ENCODE assay signal across 21 mouse cellular contexts in genomic region chr7:83015756-83016155, GRCm38 (mm10).
DNase-seq lines count a peak whose midpoint lies in the region; ATAC-seq and TF ChIP-seq lines count a peak whose summit lies in the region.
"Had no signal": no experiment of that assay in that cellular context is flagged by ENCODE, and none has a peak within 500 bp of the region (broad histone marks: within the 10 kb centered on the region; RNA-seq: fewer than 3 reads in every experiment).

No protein-coding gene starts in this region.

- no peak; the same call in 1 of the 2 replicates for TF ChIP-seq CTCF in midbrain, postnatal 0 days (IDR thresholded peaks at IDR 0.05)

- peaks cover 10% of the 10 kb centered on the region for H3K4me1 ChIP-seq in forebrain, embryonic 15.5 days
- peaks cover 14% of the 10 kb centered on the region for H3K4me1 ChIP-seq in limb, embryonic 12.5 days (replicated peaks)
- H3K4me1 ChIP-seq in midbrain, postnatal 0 days (ENCODE audit: insufficient read depth, low read length): no peaks in the 10 kb centered on the region
- H3K4me1 ChIP-seq: stomach, embryonic 15.5 days had no signal

- WGBS in forebrain, embryonic 15.5 days: 14% methylated on average over 4 of the region's 4 CpGs
- WGBS in limb, embryonic 12.5 days: 28% methylated on average over 4 of the region's 4 CpGs
- 9% methylated on average over 4 of the region's 4 CpGs for WGBS in midbrain, postnatal 0 days

- no peak overlapping the region for H3K4me2 ChIP-seq in forebrain, embryonic 15.5 days (replicated peaks)
- H3K4me2 ChIP-seq in limb, embryonic 12.5 days: no peak overlapping the region
- no peak overlapping the region for H3K4me2 ChIP-seq in midbrain, postnatal 0 days (ENCODE audit: low read depth, low read length, poor library complexity, severe bottlenecking)
- H3K4me2 ChIP-seq: heart, embryonic 11.5 days; stomach, embryonic 15.5 days had no signal

- H3K27me3 ChIP-seq in forebrain, embryonic 15.5 days: no peaks in the 10 kb centered on the region
- no peaks in the 10 kb centered on the region for H3K27me3 ChIP-seq in limb, embryonic 12.5 days
- H3K27me3 ChIP-seq in midbrain, postnatal 0 days (ENCODE audit: insufficient read depth, low read length): no peaks in the 10 kb centered on the region
- H3K27me3 ChIP-seq: stomach, embryonic 15.5 days had no signal

- H3K36me3 ChIP-seq in forebrain, embryonic 15.5 days: no peaks in the 10 kb centered on the region
- H3K36me3 ChIP-seq in limb, embryonic 12.5 days: no peaks in the 10 kb centered on the region
- H3K36me3 ChIP-seq in midbrain, postnatal 0 days (ENCODE audit: insufficient read depth, low read length): no peaks in the 10 kb centered on the region
- H3K36me3 ChIP-seq: embryonic facial prominence, embryonic 10.5 days; stomach, embryonic 15.5 days had no signal

- no peak for DNase-seq in frontal cortex, postnatal 10 days (ENCODE audit: low spot score in 2 of 2)
- DNase-seq in midbrain, postnatal 0 days (ENCODE audit: low spot score): peak; percentile 29
- no peak for DNase-seq in thymus, postnatal 4 days
- DNase-seq in layer of hippocampus, adult 9-11 months: no peak
- DNase-seq: adrenal gland, postnatal 10 days; cerebellum, postnatal 10 days; gastrocnemius, postnatal 10 days; heart, postnatal 4 days; kidney, adult 18-20 months; kidney, postnatal 25 days; layer of hippocampus, postnatal 36 days; liver; thymus, postnatal 36 days had no signal

- H3K9me3 ChIP-seq in forebrain, embryonic 15.5 days: no peaks in the 10 kb centered on the region
- no peaks in the 10 kb centered on the region for H3K9me3 ChIP-seq in limb, embryonic 12.5 days
- H3K9me3 ChIP-seq in midbrain, postnatal 0 days (ENCODE audit: low read length): no peaks in the 10 kb centered on the region
- H3K9me3 ChIP-seq: embryonic facial prominence, embryonic 10.5 days; stomach, embryonic 15.5 days had no signal

- H3K9ac ChIP-seq in forebrain, embryonic 15.5 days (replicated peaks): no peak overlapping the region
- no peak overlapping the region for H3K9ac ChIP-seq in limb, embryonic 12.5 days (replicated peaks)
- H3K9ac ChIP-seq in midbrain, postnatal 0 days (replicated peaks; ENCODE audit: low read length, poor library complexity, severe bottlenecking): no peak overlapping the region
- H3K9ac ChIP-seq: stomach, embryonic 15.5 days had no signal

- no peak overlapping the region for H3K4me3 ChIP-seq in forebrain, embryonic 15.5 days
- H3K4me3 ChIP-seq in limb, embryonic 12.5 days (replicated peaks): no peak overlapping the region
- H3K4me3 ChIP-seq in midbrain, postnatal 0 days (ENCODE audit: low read depth, low read length): no peak overlapping the region
- H3K4me3 ChIP-seq: embryonic facial prominence, embryonic 10.5 days; stomach, embryonic 15.5 days had no signal

- peak overlapping the region; percentile 19; the same call in 1 of the 2 replicates for H3K27ac ChIP-seq in forebrain, embryonic 15.5 days (replicated peaks)
- 0 out of 2 replicates have a peak overlapping the region, but pooled peaks have one; percentile 53 for H3K27ac ChIP-seq in limb, embryonic 12.5 days
- H3K27ac ChIP-seq in midbrain, postnatal 0 days (ENCODE audit: low read depth, low read length): peak overlapping the region; percentile 62; the same call in 1 of the 2 replicates
- H3K27ac ChIP-seq: embryonic facial prominence, embryonic 10.5 days; stomach, embryonic 15.5 days had no signal

- peak; percentile 33; the same call in 1 of the 2 replicates for ATAC-seq in frontal cortex, adult (ENCODE audit: low TSS enrichment)
- peak; percentile 51; the same call in 1 of the 2 replicates for ATAC-seq in forebrain, embryonic 15.5 days (replicated peaks)
- peak; percentile 47; the same call in 1 of the 2 replicates for ATAC-seq in limb, embryonic 12.5 days (ENCODE audit: insufficient number of reproducible peaks, insufficient read depth, low FRiP score, low TSS enrichment, low read depth)
- ATAC-seq in midbrain, postnatal 0 days (ENCODE audit: low FRiP score): no peak
- no peak for ATAC-seq in CD4-positive, CD25-positive, alpha-beta regulatory T cell, adult 4 months
- ATAC-seq: lung, postnatal 0 days had no signal

Comparison
In these comparisons a context has a peak if more than half of its experiments do, and no peak if none do; other contexts are left out.
1. ATAC-seq: peak in frontal cortex, adult (single experiment), forebrain, embryonic 15.5 days (single experiment) and limb, embryonic 12.5 days (single experiment); none in midbrain, postnatal 0 days (single experiment) and CD4-positive, CD25-positive, alpha-beta regulatory T cell, adult 4 months (single experiment).
2. Peak in every context shown above with its lines, with median percentiles within 50 percentile points of each other: H3K27ac ChIP-seq.